Mouse (Mus musculus): ENCODE data around the gene Faim.

The Faim gene

DNA sequence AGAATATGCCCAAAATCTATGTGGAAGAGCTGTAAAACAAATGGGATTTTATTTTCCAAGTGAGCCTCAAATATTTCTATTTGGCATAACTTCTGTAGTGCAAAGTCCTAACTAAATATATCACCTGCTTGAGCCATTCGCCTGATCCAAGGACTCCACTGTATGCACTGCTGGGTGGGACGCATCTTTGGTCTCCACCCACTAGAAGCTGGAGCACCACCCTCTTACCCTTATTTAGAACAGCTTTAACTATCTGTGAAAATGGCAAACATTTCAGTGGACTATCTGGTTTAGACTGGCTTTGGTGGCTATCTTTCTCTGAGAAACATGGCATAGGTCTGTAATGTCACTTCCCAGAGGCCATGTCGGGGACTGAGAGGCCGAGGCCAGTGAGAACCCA, 56.5 kb downstream of the Faim start:
- in situ Hi-C loops (cut with MboI, MseI) = no loop called here

DNA sequence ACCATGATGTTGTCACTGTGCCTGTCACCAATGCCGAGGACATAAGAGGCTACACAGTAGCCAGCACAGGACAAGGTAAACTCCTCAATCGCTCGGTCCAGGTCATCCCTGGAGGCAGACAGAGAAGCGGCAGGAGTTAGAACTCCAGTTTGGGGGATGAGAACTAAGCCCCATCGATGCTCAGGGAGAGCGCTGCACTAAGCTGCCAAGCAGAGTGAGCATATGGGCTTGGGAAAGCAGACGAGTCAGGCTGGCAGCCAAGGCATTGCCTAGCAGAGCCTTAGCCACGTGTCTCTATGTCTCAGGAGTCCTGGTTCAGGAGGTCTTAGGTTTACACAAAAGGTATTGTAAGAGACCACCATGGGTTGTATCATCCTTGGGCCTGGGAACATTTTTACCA, 58.6 kb downstream of the Faim start:
- in situ Hi-C loops (cut with MboI, MseI) = no loop called here

DNA sequence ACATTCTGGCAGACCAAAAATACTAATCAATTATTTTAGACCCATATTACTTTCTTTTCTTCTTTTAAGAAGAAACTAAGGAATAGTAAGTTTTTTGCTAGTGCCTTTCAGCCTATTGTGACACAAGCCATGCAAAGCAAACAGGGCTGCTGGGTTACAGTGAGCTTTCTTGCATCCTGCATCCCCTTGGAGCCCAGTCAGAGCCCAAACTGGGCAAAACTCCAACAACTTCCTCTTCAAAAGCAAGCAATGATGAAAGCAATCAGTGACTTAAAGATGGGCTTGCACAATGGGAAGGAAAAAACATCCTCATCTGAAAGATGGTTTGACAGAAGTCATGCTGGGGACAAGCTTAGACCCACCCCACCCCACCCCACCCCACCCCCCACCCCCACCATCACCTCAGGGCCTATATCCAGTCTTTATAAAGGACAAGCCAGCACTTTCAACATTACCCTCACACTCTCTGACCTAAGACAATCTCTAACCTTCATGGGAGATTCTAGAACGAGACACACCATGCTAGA, 62.6 kb downstream of the Faim start:
- in situ Hi-C loops (cut with MboI, MseI) = no loop called here

DNA sequence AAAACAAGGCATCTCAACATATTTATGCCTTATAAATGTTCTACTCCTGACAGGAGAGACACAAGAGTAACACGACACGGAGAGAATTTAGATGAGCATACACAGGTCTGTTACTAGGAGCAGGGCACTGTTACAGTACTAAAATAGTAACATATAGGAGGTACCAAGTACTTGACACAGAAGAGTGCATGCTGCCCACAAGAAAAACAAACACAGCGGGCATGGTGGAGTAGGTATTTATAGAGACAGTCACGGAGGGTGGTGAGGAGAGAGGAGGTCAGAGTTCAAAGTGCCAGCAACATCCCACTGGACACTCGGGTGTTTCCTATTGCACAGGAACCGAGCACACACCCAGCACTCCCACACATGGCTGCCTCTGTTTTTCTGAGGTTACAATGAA, 63.6 kb downstream of the Faim start:
- in situ Hi-C loops (cut with MboI, MseI) = no loop called here

Data from T-helper 2 cell (primary cell).